Mouse (Mus musculus) liver, embryonic 15.5 days (tissue): ENCODE measurements around the gene Slc16a11. TPM values are rescaled to one million over a fixed set of nuclear protein-coding genes. Genes with fewer than 3 reads are reported as not detected.

Experiments used
- ATAC-seq: fragments of 200-750 bp; cut with Nextera tagmentation; 2 replicates; pipeline ENCODE4 v1.8.0; 2017; ENCODE audit warnings: moderate number of reproducible peaks, mild to moderate bottlenecking, moderate library complexity; ENCODE audit not compliant: insufficient read depth
- H3K27ac ChIP-seq: fragments of 300-500 bp; sonication (generic); replicated peaks from 2 replicates; pipeline ENCODE4 v1.5.1; 2015; ENCODE audit warnings: mild to moderate bottlenecking, inconsistent platforms
- H3K27me3 ChIP-seq: fragments of 300-500 bp; sonication (generic); 2 replicates; pipeline ENCODE4 v1.6.1; 2015; ENCODE audit warnings: mild to moderate bottlenecking, inconsistent platforms
- H3K36me3 ChIP-seq: fragments of 300-500 bp; sonication (generic); replicated peaks from 2 replicates; pipeline ENCODE4 v1.6.1; 2015; ENCODE audit warnings: moderate library complexity, mild to moderate bottlenecking, inconsistent platforms
- H3K4me1 ChIP-seq: fragments of 300-500 bp; sonication (generic); replicated peaks from 2 replicates; pipeline ENCODE4 v1.6.1; 2015; ENCODE audit warnings: inconsistent platforms
- H3K4me2 ChIP-seq: fragments of 300-500 bp; sonication (generic); 2 replicates; pipeline ENCODE4 v1.6.1; 2015; ENCODE audit warnings: moderate library complexity, mild to moderate bottlenecking, inconsistent platforms
- H3K4me3 ChIP-seq: fragments of 300-500 bp; sonication (generic); replicated peaks from 2 replicates; pipeline ENCODE4 v1.5.1; 2015; ENCODE audit warnings: mild to moderate bottlenecking, inconsistent platforms
- H3K9ac ChIP-seq: fragments of 300-500 bp; sonication (generic); 2 replicates; pipeline ENCODE4 v1.6.1; 2015; ENCODE audit warnings: moderate library complexity, mild to moderate bottlenecking, inconsistent platforms
- H3K9me3 ChIP-seq: fragments of 300-500 bp; sonication (generic); replicated peaks from 2 replicates; pipeline ENCODE4 v1.6.1; 2016; ENCODE audit warnings: inconsistent platforms
- WGBS: fragments of 180-500 bp; shearing (Covaris S2); methylation state at CpG from one replicate; pipeline ENCODE4 v1.1.7; 2015; ENCODE audit warnings: mixed read lengths; ENCODE audit not compliant: insufficient replicate concordance; 5-methylcytosine and 5-hydroxymethylcytosine counted together
- polyA plus RNA-seq: library from polyadenylated mRNA; unstranded; fragments of >200 nt; fragmentation: Nextera tagmentation; extraction: Ambion mirVana; gene quantifications from 2 replicates; pipeline ENCODE4 v1.2.1, GENCODE M21; 2015

Slc16a11 gene
- polyA plus RNA-seq, 1 experiment from 2014 or later, result 1.6 TPM

DNA sequence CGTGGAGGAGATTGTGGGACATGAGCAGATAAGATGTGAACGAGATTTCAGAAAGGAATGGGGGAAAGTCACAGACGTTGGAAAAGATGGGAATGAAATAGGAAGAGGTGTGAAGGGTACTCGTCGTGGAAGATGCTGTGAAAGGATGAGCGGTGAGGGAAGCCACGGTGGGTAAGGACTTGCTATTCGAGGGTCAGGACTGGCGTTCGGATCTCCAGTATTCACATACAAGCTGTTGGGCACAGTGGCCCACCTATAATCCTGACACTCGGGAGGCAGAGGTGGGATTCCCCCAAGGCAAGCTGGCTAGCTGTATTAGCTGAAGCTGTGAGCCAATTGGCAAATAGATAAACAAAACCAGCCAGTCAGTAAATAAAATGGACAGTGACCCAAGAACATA is 33.8 kb upstream of the Slc16a11 start:
- Histone ChIP-seq H3K4me2 (no peak overlapping the region), H3K36me3 (no peaks in the 10 kb centered on the region), H3K4me1 (no peaks in the 10 kb centered on the region), H3K27me3 (no peaks in the 10 kb centered on the region), H3K9ac (no peak overlapping the region), H3K9me3 (no peaks in the 10 kb centered on the region), H3K27ac (no peak overlapping the region), H3K4me3 (no peak overlapping the region)
- no peak for ATAC-seq
- WGBS, result 55% methylated on average over 11 of the region's 11 CpGs

DNA sequence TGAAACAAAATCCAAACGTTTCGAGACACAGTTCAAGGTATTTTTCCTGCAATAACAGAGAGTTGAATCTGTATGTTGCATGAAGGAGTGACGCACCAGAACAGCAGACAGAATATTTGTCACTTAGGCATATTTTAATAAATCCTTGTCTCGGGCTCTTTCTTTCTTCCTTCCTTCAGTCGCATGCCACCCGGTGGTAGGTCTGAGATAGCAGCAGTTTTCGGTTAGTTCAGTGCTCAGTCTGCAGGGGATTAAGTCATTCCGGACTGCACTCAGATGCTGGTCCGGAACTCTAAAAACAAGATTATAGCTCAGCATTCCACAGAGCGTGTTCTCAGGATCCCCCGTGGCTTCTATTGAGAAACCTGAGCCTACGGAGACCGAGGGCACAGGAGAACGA is 33.2 kb upstream of the Slc16a11 start:
- H3K27ac ChIP-seq, result no peak overlapping the region
- H3K4me1 ChIP-seq, result no peaks in the 10 kb centered on the region
- no peaks in the 10 kb centered on the region for H3K36me3 ChIP-seq
- H3K4me3 ChIP-seq, result no peak overlapping the region
- no peaks in the 10 kb centered on the region for H3K9me3 ChIP-seq
- no peak overlapping the region for H3K4me2 ChIP-seq
- no peaks in the 10 kb centered on the region for H3K27me3 ChIP-seq
- ATAC-seq, result no peak
- 37% methylated on average over 14 of the region's 14 CpGs for WGBS
- no peak overlapping the region for H3K9ac ChIP-seq

DNA sequence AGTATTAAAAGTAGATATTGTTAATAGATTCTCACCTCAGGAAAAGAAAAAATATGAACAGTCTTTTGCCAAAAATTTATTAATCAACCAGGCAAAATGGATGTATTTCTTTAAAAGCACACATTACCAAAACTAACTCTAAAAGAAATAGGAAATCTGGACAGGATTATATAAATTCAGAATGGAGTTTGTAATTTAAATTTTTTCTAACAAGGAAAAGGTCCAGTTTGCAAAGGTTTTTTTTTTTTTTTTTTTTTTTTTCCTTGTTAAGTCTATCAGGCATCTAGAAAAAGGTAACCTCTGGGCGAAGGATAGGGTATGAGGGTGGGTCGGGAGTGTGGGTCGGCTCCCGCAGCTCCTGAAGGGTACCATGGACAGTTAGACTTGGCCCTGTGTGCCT is 32.1 kb upstream of the Slc16a11 start:
- Histone ChIP-seq H3K4me2 (no peak overlapping the region), H3K27ac (no peak overlapping the region), H3K9ac (no peak overlapping the region), H3K9me3 (no peaks in the 10 kb centered on the region), H3K4me3 (no peak overlapping the region), H3K4me1 (no peaks in the 10 kb centered on the region), H3K27me3 (no peaks in the 10 kb centered on the region), H3K36me3 (no peaks in the 10 kb centered on the region)
- 73% methylated on average over 4 of the region's 4 CpGs for whole genome bisulfite sequencing
- ATAC-seq, result no peak

DNA sequence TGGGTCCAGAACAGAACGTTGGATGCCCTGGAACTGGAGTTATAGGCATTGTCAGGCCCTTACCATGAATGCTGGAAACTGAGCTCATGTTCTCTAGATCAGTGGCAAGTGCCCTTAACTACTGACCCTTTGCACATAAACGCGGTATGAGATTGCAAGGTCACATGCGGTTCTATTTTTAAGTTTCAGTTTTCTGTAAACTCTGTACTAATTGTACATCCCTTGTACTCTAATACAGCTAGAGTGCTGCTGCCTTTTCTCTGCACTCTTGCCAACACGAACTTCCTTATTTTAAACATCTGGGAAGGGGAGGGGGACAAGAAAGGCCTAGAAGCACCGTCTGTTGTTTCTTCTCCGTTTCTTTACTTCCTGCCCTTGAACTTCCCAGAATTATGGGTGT is 27.4 kb upstream of the Slc16a11 start:
- Histone ChIP-seq H3K4me1 (no peaks in the 10 kb centered on the region), H3K27me3 (no peaks in the 10 kb centered on the region), H3K9me3 (no peaks in the 10 kb centered on the region), H3K4me3 (no peak overlapping the region), H3K36me3 (no peaks in the 10 kb centered on the region), H3K9ac (no peak overlapping the region), H3K4me2 (no peak overlapping the region), H3K27ac (no peak overlapping the region)
- 32% methylated on average over 7 of the region's 7 CpGs for WGBS
- ATAC-seq, result no peak

DNA sequence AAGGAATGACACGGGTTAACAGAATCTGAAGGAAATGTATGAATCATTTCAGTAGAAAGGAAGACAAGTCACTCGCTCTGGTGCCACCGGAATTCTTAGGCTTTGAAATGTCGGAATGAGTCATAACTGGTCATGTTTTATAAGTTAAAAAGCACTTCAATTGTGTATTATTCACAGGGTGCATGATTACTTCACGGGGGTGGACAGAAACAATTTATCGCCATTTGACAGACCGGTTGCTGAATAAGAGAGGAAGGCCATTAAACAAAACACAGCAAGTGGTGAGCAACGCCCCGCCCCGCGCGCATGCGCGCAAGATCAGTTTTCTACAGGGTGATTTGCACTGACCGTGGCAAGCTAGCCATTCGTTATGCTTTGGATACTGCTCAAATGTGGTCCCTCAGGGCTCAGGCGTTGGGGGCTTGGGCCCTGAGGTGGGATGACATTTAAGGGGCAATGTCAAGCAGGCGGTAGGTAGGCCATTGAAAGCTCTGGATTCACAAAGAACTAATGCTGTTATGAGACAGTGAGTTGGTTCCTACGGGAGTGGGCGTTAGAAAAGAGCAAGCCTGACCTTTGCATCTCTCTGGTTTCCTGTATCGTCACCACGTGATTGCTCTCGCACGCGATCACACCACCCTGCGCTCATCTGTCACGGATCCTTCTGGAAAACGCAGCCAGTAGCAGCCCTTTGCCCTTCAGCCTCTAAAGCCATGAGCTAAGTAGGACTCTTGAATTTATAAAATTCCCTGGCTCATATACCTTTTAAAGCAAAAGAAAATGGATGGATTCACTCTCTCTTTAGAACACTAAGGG is 23.0 kb upstream of the Slc16a11 start:
- WGBS, result 78% methylated on average over 28 of the region's 28 CpGs
- no peaks in the 10 kb centered on the region for H3K4me1 ChIP-seq
- no peaks in the 10 kb centered on the region for H3K27me3 ChIP-seq
- no peak overlapping the region for H3K9ac ChIP-seq
- H3K27ac ChIP-seq, result no peak overlapping the region
- H3K4me3 ChIP-seq, result no peak overlapping the region
- no peak overlapping the region for H3K4me2 ChIP-seq
- H3K36me3 ChIP-seq, result no peaks in the 10 kb centered on the region
- no peaks in the 10 kb centered on the region for H3K9me3 ChIP-seq
- no peak for ATAC-seq

DNA sequence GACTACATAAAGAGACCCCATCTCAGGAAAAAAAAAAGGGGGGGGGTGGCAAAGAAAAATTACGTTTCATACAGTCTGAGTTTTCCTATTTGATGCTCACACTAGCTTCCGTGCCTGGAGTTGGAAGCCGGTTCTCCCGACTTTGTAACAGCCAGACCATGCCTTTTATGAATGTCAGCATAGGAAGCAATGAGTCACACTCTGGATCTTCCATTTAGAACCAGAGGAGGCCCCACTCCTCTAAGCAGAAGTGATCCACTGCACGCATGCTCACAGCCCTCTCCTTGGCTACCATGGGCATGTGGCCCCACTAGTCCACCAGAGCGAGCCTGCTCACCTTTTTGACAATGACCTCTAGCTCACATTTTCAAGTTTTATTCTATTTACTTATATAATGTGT is 21.4 kb upstream of the Slc16a11 start:
- Histone ChIP-seq H3K27me3 (no peaks in the 10 kb centered on the region), H3K4me2 (no peak overlapping the region), H3K36me3 (no peaks in the 10 kb centered on the region), H3K4me1 (no peaks in the 10 kb centered on the region), H3K9me3 (no peaks in the 10 kb centered on the region), H3K9ac (no peak overlapping the region), H3K4me3 (no peak overlapping the region), H3K27ac (no peak overlapping the region)
- ATAC-seq, result no peak
- WGBS, result 55% methylated on average over 6 of the region's 6 CpGs

DNA sequence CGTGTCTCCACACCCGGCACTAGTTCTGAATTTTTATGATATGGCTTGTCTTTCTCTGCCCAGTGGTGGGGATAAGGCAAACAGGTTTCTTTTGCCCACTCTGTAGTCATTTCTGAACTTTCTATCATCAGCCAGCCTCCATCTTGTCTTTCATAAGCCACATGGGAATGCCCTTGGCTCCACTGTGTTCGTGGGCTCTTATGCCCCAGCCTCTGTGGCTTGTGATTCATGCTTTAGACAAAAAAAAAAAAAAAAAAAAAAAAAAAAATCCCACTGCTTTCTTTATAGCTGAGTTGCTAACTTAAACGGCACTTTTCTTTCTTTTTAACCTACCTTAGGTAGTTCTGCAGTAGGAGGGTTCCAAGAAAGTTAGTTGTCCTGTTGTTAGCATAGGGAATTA is 20.4 kb upstream of the Slc16a11 start:
- H3K36me3 ChIP-seq, result no peaks in the 10 kb centered on the region
- ATAC-seq, result no peak
- H3K27me3 ChIP-seq, result no peaks in the 10 kb centered on the region

DNA sequence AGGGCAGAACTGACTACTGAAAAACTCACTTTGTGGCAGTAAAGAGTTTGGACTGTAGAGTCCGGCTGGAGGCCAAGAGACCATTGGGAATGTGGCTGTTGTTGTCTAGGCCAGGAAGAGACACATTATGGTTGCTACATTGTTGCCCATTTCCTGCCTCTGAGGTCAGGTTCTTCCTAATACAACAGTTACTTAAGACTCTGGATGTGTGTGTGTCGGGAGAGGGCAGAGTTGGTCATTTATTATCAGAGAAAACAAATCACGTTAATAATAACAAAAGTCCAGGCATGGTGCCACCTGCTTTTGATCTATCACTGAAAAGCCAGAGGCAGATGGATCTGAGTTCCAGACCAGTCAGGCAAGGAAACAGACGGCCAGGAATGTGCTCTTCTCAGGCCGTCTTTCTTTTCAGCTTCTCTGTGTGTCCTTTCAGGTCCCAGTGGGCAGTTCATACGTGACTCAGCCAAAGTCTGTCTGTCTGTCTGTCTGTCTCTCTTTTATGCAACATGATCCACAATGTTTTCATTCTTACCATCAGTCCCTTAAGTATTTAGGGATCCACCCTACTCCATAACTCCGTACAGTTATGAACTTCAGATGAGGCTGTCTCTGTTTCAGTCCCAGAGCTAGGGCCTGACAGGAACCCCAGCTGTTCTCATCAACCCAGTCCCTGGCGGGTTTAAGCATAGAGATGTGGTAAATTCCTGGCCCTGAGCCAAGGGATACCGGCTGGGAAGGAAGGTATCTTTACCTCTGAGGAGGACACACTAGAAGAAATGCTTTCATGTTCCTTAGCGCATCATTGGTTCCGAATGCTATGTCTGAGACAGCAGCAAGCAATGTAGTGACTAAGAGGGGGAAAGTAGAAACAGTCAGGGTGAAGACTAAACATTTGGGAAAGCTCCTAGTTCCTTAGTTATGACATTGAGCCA is 18.9 kb upstream of the Slc16a11 start:
- Histone ChIP-seq H3K4me1 (no peaks in the 10 kb centered on the region), H3K27ac (no peak overlapping the region), H3K4me2 (no peak overlapping the region), H3K36me3 (no peaks in the 10 kb centered on the region), H3K27me3 (no peaks in the 10 kb centered on the region), H3K9ac (no peak overlapping the region), H3K4me3 (no peak overlapping the region), H3K9me3 (no peaks in the 10 kb centered on the region)
- 53% methylated on average over 11 of the region's 11 CpGs for WGBS
- ATAC-seq, result no peak

More for the DNA sequence above, 20.4 kb upstream of the Slc16a11 start:
- no peaks in the 10 kb centered on the region for H3K9me3 ChIP-seq
- no peak overlapping the region for H3K4me3 ChIP-seq
- no peaks in the 10 kb centered on the region for H3K4me1 ChIP-seq
- no peak overlapping the region for H3K27ac ChIP-seq
- no peak overlapping the region for H3K9ac ChIP-seq
- WGBS, result 59% methylated on average over 4 of the region's 4 CpGs
- no peak overlapping the region for H3K4me2 ChIP-seq

DNA sequence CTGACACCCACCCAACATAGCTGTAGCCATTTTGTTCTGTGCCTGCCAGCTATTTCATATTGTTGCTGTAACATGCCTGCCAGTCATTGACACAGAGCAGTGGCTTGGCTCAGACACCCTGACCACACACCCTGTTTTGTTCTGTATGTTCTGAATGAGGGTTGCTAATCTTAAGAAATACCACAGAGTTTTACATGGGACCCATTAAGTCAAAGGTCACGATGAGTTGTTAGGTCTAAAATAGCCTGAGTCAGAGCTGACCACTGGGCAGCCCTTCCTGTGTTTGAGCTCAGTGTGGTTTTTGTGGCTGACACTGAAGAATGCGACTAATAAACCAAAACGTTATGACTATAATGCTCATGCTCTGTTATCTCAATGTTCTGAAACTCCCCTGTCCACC is 14.2 kb upstream of the Slc16a11 start:
- H3K27ac ChIP-seq, result no peak overlapping the region

DNA sequence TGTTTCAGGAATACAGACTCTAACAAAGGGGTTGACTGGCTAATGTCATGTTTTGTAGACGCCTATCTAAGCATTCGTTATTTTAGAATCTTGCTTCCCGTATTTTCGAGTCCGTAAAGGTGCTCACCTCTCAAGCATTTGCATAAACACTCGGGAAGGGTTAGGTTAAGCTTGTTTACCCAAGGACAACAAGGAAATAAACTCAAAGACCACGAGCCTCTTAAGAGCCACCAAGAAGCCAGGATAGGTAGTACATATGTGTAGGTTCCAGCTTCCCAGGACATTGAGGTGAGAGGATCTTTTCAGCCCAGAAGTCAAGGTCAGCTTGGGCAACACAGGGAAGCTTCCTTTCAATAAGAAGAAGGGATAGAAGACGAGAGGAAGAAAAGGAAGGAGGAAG is 13.4 kb upstream of the Slc16a11 start:
- 0 out of 2 replicates have a peak, but pooled peaks cover 11% of the 10 kb centered on the region for H3K27me3 ChIP-seq
- no peak for ATAC-seq
- H3K36me3 ChIP-seq, result no peaks in the 10 kb centered on the region

More for the DNA sequence above, 14.2 kb upstream of the Slc16a11 start:
- Histone ChIP-seq H3K27me3 (0 out of 2 replicates have a peak, but pooled peaks cover 8% of the 10 kb centered on the region), H3K36me3 (no peaks in the 10 kb centered on the region), H3K9me3 (no peaks in the 10 kb centered on the region), H3K9ac (no peak overlapping the region), H3K4me3 (no peak overlapping the region), H3K4me2 (no peak overlapping the region), H3K4me1 (0 out of 2 replicates have a peak, but pooled peaks cover 3% of the 10 kb centered on the region)
- ATAC-seq, result no peak
- 24% methylated on average over 3 of the region's 3 CpGs for WGBS

DNA sequence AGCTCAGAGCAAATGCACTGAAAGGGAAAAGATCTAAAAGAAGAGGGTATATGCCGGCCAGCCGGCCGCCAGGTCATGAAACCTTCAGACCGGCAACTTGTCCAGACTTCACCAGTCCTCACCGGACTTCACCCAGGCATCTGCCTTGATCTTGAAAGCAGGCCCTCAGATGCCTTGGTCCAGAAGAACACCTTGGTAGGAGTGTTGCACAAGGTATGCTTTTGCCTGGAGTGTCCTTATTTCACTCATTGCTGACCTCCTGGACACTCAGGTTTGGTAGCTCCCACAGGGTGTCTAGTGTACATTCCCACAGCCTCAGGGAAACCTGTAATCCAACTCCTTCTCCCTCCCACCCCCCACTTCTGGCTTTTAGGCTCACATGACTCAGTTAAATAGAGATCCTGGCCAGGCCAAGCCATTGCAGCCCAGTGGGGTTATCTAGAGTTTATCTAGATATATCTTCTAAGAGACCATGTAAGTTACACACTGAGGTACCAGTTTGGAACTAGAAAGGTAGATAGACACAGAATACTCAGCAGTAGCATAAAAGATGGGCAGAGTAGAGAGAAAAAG is 12.4 kb upstream of the Slc16a11 start:
- no peak for ATAC-seq
- H3K4me3 ChIP-seq, result no peak overlapping the region
- H3K36me3 ChIP-seq, result no peaks in the 10 kb centered on the region
- H3K4me2 ChIP-seq, result no peak overlapping the region
- 67% methylated on average over 5 of the region's 5 CpGs for WGBS
- H3K9me3 ChIP-seq, result no peaks in the 10 kb centered on the region
- no peak overlapping the region for H3K9ac ChIP-seq
- H3K27ac ChIP-seq, result no peak overlapping the region
- H3K4me1 ChIP-seq, result 0 out of 2 replicates have a peak, but pooled peaks cover 3% of the 10 kb centered on the region
- 0 out of 2 replicates have a peak, but pooled peaks cover 11% of the 10 kb centered on the region for H3K27me3 ChIP-seq

More for the DNA sequence above, 13.4 kb upstream of the Slc16a11 start:
- no peak overlapping the region for H3K4me2 ChIP-seq
- no peak overlapping the region for H3K27ac ChIP-seq
- no peak overlapping the region for H3K4me3 ChIP-seq
- WGBS, result 64% methylated on average over 8 of the region's 8 CpGs
- H3K4me1 ChIP-seq, result 0 out of 2 replicates have a peak, but pooled peaks cover 3% of the 10 kb centered on the region
- no peaks in the 10 kb centered on the region for H3K9me3 ChIP-seq
- no peak overlapping the region for H3K9ac ChIP-seq
